Mouse (Mus musculus): Measurements from ENCODE around the gene Blm. TPM values are rescaled to one million over a fixed set of nuclear protein-coding genes. Genes with fewer than 3 reads are reported as not detected.
A peak's percentile ranks its signal among the peaks of the same experiment; 100 is the strongest.

Gene Blm
- polyA plus RNA-seq, 1 experiment from 2014 or later, result 54.8 TPM

DNA sequence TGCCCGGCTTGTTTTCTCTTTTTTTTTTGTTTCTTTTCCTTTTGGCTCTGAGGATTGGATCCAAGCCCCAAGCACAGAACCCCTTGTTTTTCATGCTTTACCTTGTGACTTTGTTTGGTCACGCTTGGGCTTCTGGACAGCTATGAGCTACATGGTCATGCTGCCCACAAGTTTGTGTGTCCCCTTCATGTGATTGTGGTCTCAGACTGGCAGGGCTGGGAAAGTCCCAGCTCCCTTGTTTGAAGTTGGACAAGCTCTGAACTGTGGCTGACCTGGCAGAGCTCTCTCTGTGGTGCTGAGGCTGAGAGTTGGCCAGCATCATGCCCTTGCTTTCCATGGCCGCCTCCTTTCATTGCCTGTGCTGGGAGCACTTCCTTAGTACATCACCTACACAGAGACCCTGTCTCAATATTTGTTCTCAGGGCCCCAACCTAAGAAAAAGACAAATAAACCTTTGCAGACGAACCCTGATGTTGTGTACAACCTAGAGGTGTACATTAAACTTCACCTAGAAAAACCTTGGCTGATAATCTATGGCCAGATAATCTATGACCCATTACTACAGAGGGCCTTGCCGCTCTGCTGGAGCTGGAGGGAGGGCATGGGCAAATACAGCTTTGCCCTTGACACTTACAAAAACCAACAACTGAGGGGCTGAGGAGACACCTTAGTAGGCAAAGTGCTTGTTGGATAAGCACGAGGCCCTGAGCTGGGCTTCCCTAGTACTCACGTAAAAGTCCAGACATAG lies 13.8 kb upstream of the Blm start:
- Histone ChIP-seq H3K36me3 (ENCODE audit: control insufficient read depth, insufficient read depth, low read length) (no peaks in the 10 kb centered on the region), H3K4me1 (replicated peaks; ENCODE audit: control insufficient read depth, insufficient read depth, low read length) (peaks cover 3% of the 10 kb centered on the region), H3K9me3 (ENCODE audit: control insufficient read depth, low read length) (no peaks in the 10 kb centered on the region), H3K27ac (ENCODE audit: low read depth, low read length) (no peak overlapping the region), H3K4me2 (no peak overlapping the region), H3K27me3 (replicated peaks; ENCODE audit: control insufficient read depth, insufficient read depth, low read length) (no peaks in the 10 kb centered on the region), H3K9ac (ENCODE audit: low read depth, low read length) (no peak overlapping the region), H3K4me3 (ENCODE audit: low read depth, low read length) (no peak overlapping the region)
- 74% methylated on average over 7 of the region's 7 CpGs for WGBS
- ATAC-seq (replicated peaks; ENCODE audit: low FRiP score), result no peak
- no peak for DNase-seq (ENCODE audit: low spot score)

- H3K27ac ChIP-seq (ENCODE audit: low read depth, low read length), result peak overlapping the region; percentile 72
- no peaks in the 10 kb centered on the region for H3K36me3 ChIP-seq (ENCODE audit: control insufficient read depth, insufficient read depth, low read length)
- 58% methylated on average over 7 of the region's 7 CpGs for WGBS
- H3K4me2 ChIP-seq, result peak overlapping the region; percentile 46
- H3K4me3 ChIP-seq (ENCODE audit: low read depth, low read length), result no peak overlapping the region
- no peaks in the 10 kb centered on the region for H3K9me3 ChIP-seq (ENCODE audit: control insufficient read depth, low read length)
- ATAC-seq (replicated peaks; ENCODE audit: low FRiP score) (peak; percentile 96), DNase-seq (ENCODE audit: low spot score) (no peak)
- no peaks in the 10 kb centered on the region for H3K27me3 ChIP-seq (replicated peaks; ENCODE audit: control insufficient read depth, insufficient read depth, low read length)
- H3K9ac ChIP-seq (ENCODE audit: low read depth, low read length), result no peak overlapping the region
- H3K4me1 ChIP-seq (replicated peaks; ENCODE audit: control insufficient read depth, insufficient read depth, low read length), result peaks cover 20% of the 10 kb centered on the region
Measured at GRCm38 (mm10) chr7:80542139-80542831, 7.4 kb upstream of the Blm start.

DNA sequence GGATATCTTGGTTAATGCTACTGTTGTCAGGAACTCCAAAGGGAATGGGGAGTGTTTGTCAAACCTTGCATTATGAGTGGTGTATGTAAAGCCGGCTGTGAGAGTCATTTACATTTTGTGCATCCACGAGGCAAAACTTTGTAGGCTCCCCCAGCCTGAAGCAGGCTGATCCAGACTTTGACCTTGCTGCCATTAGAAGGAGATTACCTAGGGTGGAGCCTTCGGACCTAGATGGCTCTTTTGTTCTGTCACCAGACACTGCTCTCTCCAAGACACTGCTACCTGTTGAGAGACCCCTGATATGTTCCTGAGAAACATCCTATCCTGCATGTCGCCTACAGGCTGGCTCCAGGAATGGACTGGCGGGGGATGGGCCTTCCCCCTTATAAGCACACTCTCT lies 4.7 kb upstream of the Blm start:
- no peaks in the 10 kb centered on the region for H3K27me3 ChIP-seq (replicated peaks; ENCODE audit: control insufficient read depth, insufficient read depth, low read length)
- no peak overlapping the region for H3K9ac ChIP-seq (ENCODE audit: low read depth, low read length)
- H3K27ac ChIP-seq (ENCODE audit: low read depth, low read length), result no peak overlapping the region
- no peak overlapping the region for H3K4me3 ChIP-seq (ENCODE audit: low read depth, low read length)
- no peaks in the 10 kb centered on the region for H3K9me3 ChIP-seq (ENCODE audit: control insufficient read depth, low read length)
- H3K4me2 ChIP-seq, result no peak overlapping the region
- DNase-seq (ENCODE audit: low spot score) (no peak), ATAC-seq (replicated peaks; ENCODE audit: low FRiP score) (no peak)
- peaks cover 20% of the 10 kb centered on the region for H3K4me1 ChIP-seq (replicated peaks; ENCODE audit: control insufficient read depth, insufficient read depth, low read length)
- no peaks in the 10 kb centered on the region for H3K36me3 ChIP-seq (ENCODE audit: control insufficient read depth, insufficient read depth, low read length)
- WGBS, result 66% methylated on average over 5 of the region's 5 CpGs

DNA sequence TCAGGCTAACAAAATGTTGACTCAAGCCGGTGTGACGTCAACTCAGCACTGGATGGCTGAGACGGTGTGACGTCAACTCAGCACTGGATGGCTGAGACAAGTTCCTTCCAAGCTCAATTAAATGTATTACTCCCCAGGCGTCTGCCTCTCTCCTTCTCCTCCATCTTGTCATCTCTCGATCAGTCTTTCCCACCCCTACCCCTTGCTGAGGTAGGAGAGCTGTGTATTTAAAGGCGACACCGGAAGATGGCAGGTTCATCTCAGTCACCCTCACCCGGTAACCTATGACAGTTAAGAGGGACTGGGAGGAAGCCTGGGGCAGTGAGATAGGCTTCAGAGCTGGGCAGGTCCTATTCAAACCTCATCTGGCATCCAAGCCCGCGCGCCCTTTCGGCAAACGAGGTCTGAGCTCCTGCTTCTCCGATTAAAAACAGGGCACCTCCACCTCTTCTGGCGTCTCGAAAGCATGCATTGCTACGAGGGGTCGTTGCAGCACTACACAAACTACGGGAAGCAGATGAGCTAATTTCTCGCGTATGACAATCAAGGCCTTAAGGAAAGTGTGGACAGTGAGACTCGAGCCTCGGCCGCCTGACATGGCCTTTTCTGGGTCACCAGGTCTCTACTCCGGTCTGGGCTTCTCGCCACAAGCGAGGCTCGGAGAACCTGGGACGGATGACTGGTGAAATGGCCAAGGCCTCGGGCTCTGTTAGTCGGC lies 469 bp downstream of the Blm start:
- H3K4me2 ChIP-seq, result peak overlapping the region; percentile 64
- WGBS, result 1% methylated on average over 32 of the region's 32 CpGs
- peak overlapping the region; percentile 79 for H3K4me3 ChIP-seq (ENCODE audit: low read depth, low read length)
- H3K4me1 ChIP-seq (replicated peaks; ENCODE audit: control insufficient read depth, insufficient read depth, low read length), result peaks cover 25% of the 10 kb centered on the region
- H3K36me3 ChIP-seq (ENCODE audit: control insufficient read depth, insufficient read depth, low read length), result no peaks in the 10 kb centered on the region
- H3K27me3 ChIP-seq (replicated peaks; ENCODE audit: control insufficient read depth, insufficient read depth, low read length), result no peaks in the 10 kb centered on the region
- DNase-seq (ENCODE audit: low spot score) (peak; percentile 76), ATAC-seq (replicated peaks; ENCODE audit: low FRiP score) (peak; percentile 84)
- no peaks in the 10 kb centered on the region for H3K9me3 ChIP-seq (ENCODE audit: control insufficient read depth, low read length)
- H3K9ac ChIP-seq (ENCODE audit: low read depth, low read length), result peak overlapping the region; percentile 84
- H3K27ac ChIP-seq (ENCODE audit: low read depth, low read length), result peak overlapping the region; percentile 96

GRCm38 (mm10) chr7:80531087-80531486 lies 3.8 kb downstream of the Blm start:
- Histone ChIP-seq H3K27me3 (replicated peaks; ENCODE audit: control insufficient read depth, insufficient read depth, low read length) (no peaks in the 10 kb centered on the region), H3K9ac (ENCODE audit: low read depth, low read length) (no peak overlapping the region), H3K36me3 (ENCODE audit: control insufficient read depth, insufficient read depth, low read length) (no peaks in the 10 kb centered on the region), H3K4me3 (ENCODE audit: low read depth, low read length) (no peak overlapping the region), H3K4me2 (no peak overlapping the region), H3K27ac (ENCODE audit: low read depth, low read length) (no peak overlapping the region), H3K9me3 (ENCODE audit: control insufficient read depth, low read length) (no peaks in the 10 kb centered on the region), H3K4me1 (replicated peaks; ENCODE audit: control insufficient read depth, insufficient read depth, low read length) (peaks cover 33% of the 10 kb centered on the region)
- 71% methylated on average over 6 of the region's 6 CpGs for WGBS
- ATAC-seq (replicated peaks; ENCODE audit: low FRiP score) (no peak), DNase-seq (ENCODE audit: low spot score) (no peak)

- H3K9me3 ChIP-seq (ENCODE audit: control insufficient read depth, low read length), result no peaks in the 10 kb centered on the region
- no peaks in the 10 kb centered on the region for H3K36me3 ChIP-seq (ENCODE audit: control insufficient read depth, insufficient read depth, low read length)
- H3K4me3 ChIP-seq (ENCODE audit: low read depth, low read length), result no peak overlapping the region
- DNase-seq (ENCODE audit: low spot score), result no peak
- no peaks in the 10 kb centered on the region for H3K27me3 ChIP-seq (replicated peaks; ENCODE audit: control insufficient read depth, insufficient read depth, low read length)
- H3K27ac ChIP-seq (ENCODE audit: low read depth, low read length), result no peak overlapping the region
- 56% methylated on average over 2 of the region's 2 CpGs for WGBS
- no peak for ATAC-seq (replicated peaks; ENCODE audit: low FRiP score)
- H3K4me1 ChIP-seq (replicated peaks; ENCODE audit: control insufficient read depth, insufficient read depth, low read length), result peaks cover 36% of the 10 kb centered on the region
- no peak overlapping the region for H3K4me2 ChIP-seq
- H3K9ac ChIP-seq (ENCODE audit: low read depth, low read length), result no peak overlapping the region
Measured at GRCm38 (mm10) chr7:80530646-80531045, 4.3 kb downstream of the Blm start.

DNA sequence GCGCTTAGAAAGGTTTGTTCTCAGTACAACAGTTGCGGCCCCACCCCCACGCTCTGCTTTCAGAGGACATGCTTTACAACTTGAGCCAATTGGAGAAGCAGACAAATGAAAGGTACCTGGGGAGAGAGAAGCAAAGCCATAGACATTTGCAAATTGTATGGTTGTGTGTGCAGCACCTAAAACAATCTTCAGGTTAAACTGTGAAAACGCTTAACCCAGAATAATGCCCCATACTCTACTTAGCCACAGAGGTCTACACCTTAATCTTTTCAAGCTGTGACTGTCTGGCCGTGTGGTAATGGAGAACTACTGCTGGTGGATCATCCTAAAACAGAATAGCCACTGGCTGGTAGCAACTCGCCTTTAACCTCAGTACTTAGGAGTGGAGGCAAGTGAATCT lies 8.2 kb downstream of the Blm start:
- H3K27me3 ChIP-seq (replicated peaks; ENCODE audit: control insufficient read depth, insufficient read depth, low read length), result no peaks in the 10 kb centered on the region
- peaks cover 32% of the 10 kb centered on the region for H3K4me1 ChIP-seq (replicated peaks; ENCODE audit: control insufficient read depth, insufficient read depth, low read length)
- no peaks in the 10 kb centered on the region for H3K9me3 ChIP-seq (ENCODE audit: control insufficient read depth, low read length)
- ATAC-seq (replicated peaks; ENCODE audit: low FRiP score) (no peak), DNase-seq (ENCODE audit: low spot score) (no peak)
- H3K4me3 ChIP-seq (ENCODE audit: low read depth, low read length), result no peak overlapping the region
- H3K4me2 ChIP-seq, result no peak overlapping the region
- H3K27ac ChIP-seq (ENCODE audit: low read depth, low read length), result no peak overlapping the region
- WGBS, result 69% methylated on average over 6 of the region's 6 CpGs
- peaks cover 5% of the 10 kb centered on the region; the same call in 1 of the 2 replicates for H3K36me3 ChIP-seq (ENCODE audit: control insufficient read depth, insufficient read depth, low read length)
- H3K9ac ChIP-seq (ENCODE audit: low read depth, low read length), result no peak overlapping the region

GRCm38 (mm10) chr7:80512408-80513085 lies 22.4 kb downstream of the Blm start:
- H3K27ac ChIP-seq (ENCODE audit: low read depth, low read length), result no peak overlapping the region
- no peak overlapping the region for H3K9ac ChIP-seq (ENCODE audit: low read depth, low read length)
- H3K9me3 ChIP-seq (ENCODE audit: control insufficient read depth, low read length), result no peaks in the 10 kb centered on the region
- no peak for ATAC-seq (replicated peaks; ENCODE audit: low FRiP score)
- no peak overlapping the region for H3K4me3 ChIP-seq (ENCODE audit: low read depth, low read length)
- no peaks in the 10 kb centered on the region for H3K4me1 ChIP-seq (replicated peaks; ENCODE audit: control insufficient read depth, insufficient read depth, low read length)
- no peak for DNase-seq (ENCODE audit: low spot score)
- no peak overlapping the region for H3K4me2 ChIP-seq
- 91% methylated on average over 16 of the region's 16 CpGs for WGBS
- peaks cover 33% of the 10 kb centered on the region for H3K36me3 ChIP-seq (ENCODE audit: control insufficient read depth, insufficient read depth, low read length)
- H3K27me3 ChIP-seq (replicated peaks; ENCODE audit: control insufficient read depth, insufficient read depth, low read length), result no peaks in the 10 kb centered on the region

Data from liver, embryonic 11.5 days (tissue).